Mouse (Mus musculus) gonadal fat pad, adult 2 months (tissue): ENCODE results near the gene Fgr. TPM values are rescaled to one million over a fixed set of nuclear protein-coding genes. Genes with fewer than 3 reads are reported as not detected.

ENCODE experiments used
- DNase-seq: peaks from one replicate; pipeline ENCODE4 v3.0.0-alpha.2; 2012; ENCODE audit warnings: low read depth
- polyA plus RNA-seq: library from polyadenylated mRNA; depleted of rRNA; stranded (reverse); fragments of >200 nt; gene quantifications from 2 replicates; pipeline ENCODE4 v1.2.3, GENCODE M21; 2012

Gene Fgr
- polyA plus RNA-seq, 1 experiment, result 3.3 TPM

- DNase-seq, result no peak
Observed at GRCm38 (mm10) chr4:133014896-133015709, 41.2 kb downstream of the Fgr start.

GRCm38 (mm10) chr4:133015710-133016651 is 42.1 kb downstream of the Fgr start:
- no peak for DNase-seq

GRCm38 (mm10) chr4:133016677-133017415 is 43.0 kb downstream of the Fgr start:
- DNase-seq, result no peak

GRCm38 (mm10) chr4:133017597-133018262 is 43.8 kb downstream of the Fgr start:
- no peak for DNase-seq

GRCm38 (mm10) chr4:133018263-133018798 is 44.4 kb downstream of the Fgr start:
- no peak for DNase-seq

- DNase-seq, result no peak
Observed at GRCm38 (mm10) chr4:133020721-133021120, 46.8 kb downstream of the Fgr start.

- no peak for DNase-seq
Observed at GRCm38 (mm10) chr4:133021181-133021671, 47.3 kb downstream of the Fgr start.

- no peak for DNase-seq
Observed at GRCm38 (mm10) chr4:133022217-133022616, 48.3 kb downstream of the Fgr start.

- no peak for DNase-seq
Observed at GRCm38 (mm10) chr4:133022954-133023635, 49.2 kb downstream of the Fgr start.

GRCm38 (mm10) chr4:133023636-133024035 is 49.7 kb downstream of the Fgr start:
- DNase-seq, result no peak

- no peak for DNase-seq
Observed at GRCm38 (mm10) chr4:133024404-133024803, 50.5 kb downstream of the Fgr start.

- DNase-seq, result no peak
Observed at GRCm38 (mm10) chr4:133024969-133025685, 51.2 kb downstream of the Fgr start.

GRCm38 (mm10) chr4:133026272-133026671 is 52.4 kb downstream of the Fgr start:
- DNase-seq, result no peak

GRCm38 (mm10) chr4:133026826-133027375 is 53.0 kb downstream of the Fgr start:
- DNase-seq, result no peak

- DNase-seq, result no peak
Observed at GRCm38 (mm10) chr4:133027721-133028120, 53.8 kb downstream of the Fgr start.

- DNase-seq, result no peak
Observed at GRCm38 (mm10) chr4:133028193-133028592, 54.3 kb downstream of the Fgr start.

GRCm38 (mm10) chr4:133028875-133029274 is 55.0 kb downstream of the Fgr start:
- no peak for DNase-seq

- no peak for DNase-seq
Observed at GRCm38 (mm10) chr4:133032410-133033095, 58.7 kb downstream of the Fgr start.

GRCm38 (mm10) chr4:133034478-133034877 is 60.6 kb downstream of the Fgr start:
- DNase-seq, result no peak
